Mouse (Mus musculus): ENCODE measurements at regions not wholly inside any gene's neighbourhood (a gene's known extent, or its start where the extent isn't known, plus 50 kb on each side); places are given as distances from the start of the nearest gene placed in this dataset.

GRCm38 (mm10) chr5:114512756-114513155 is 55.1 kb upstream of the Fam222a start:
- DNase-seq, result peak in 1 of 2 experiments; percentile 14

GRCm38 (mm10) chr5:114513911-114514457 is 53.8 kb upstream of the Fam222a start:
- DNase-seq, result no peak

- no peak for DNase-seq
These were observed 50.8 kb upstream of the Fam222a start for GRCm38 (mm10) chr5:114517010-114517409.

GRCm38 (mm10) chr5:114518012-114518411 is 49.8 kb upstream of the Fam222a start:
- no peak for DNase-seq
